ENCODE assay signal across 26 mouse cellular contexts in genomic region chr12:69177526-69177925, GRCm38 (mm10). TPM values are rescaled to one million over a fixed set of nuclear protein-coding genes. Genes with fewer than 3 reads are reported as not detected.
DNase-seq lines count a peak whose midpoint lies in the region; ATAC-seq lines count a peak whose summit lies in the region.
"Had no signal": no experiment of that assay in that cellular context is flagged by ENCODE, and none has a peak within 500 bp of the region (broad histone marks: within the 10 kb centered on the region; RNA-seq: fewer than 3 reads in every experiment).

No protein-coding gene starts in this region.

- H3K9ac ChIP-seq in kidney, embryonic 15.5 days = no peak overlapping the region
- H3K9ac ChIP-seq: embryonic facial prominence, embryonic 13.5 days; embryonic facial prominence, embryonic 15.5 days; forebrain, embryonic 12.5 days had no signal

- no peaks in the 10 kb centered on the region for H3K27me3 ChIP-seq in limb, embryonic 10.5 days (ENCODE audit: low read depth, poor library complexity, severe bottlenecking)
- H3K27me3 ChIP-seq in kidney, embryonic 15.5 days = no peaks in the 10 kb centered on the region
- H3K27me3 ChIP-seq: embryonic facial prominence, embryonic 13.5 days; embryonic facial prominence, embryonic 15.5 days; forebrain, embryonic 12.5 days; Patski had no signal

- no peak overlapping the region for H3K27ac ChIP-seq in limb, embryonic 10.5 days
- H3K27ac ChIP-seq in kidney, embryonic 15.5 days = no peak overlapping the region
- H3K27ac ChIP-seq: embryonic facial prominence, embryonic 13.5 days; embryonic facial prominence, embryonic 15.5 days; forebrain, embryonic 10.5 days; forebrain, embryonic 12.5 days had no signal

- no peak for ATAC-seq in kidney, embryonic 15.5 days (replicated peaks; ENCODE audit: low FRiP score)
- ATAC-seq: activated CD4-positive, CD25-positive, alpha-beta regulatory T cell, adult 4 months; forebrain, embryonic 14.5 days; forebrain, embryonic 16.5 days; Patski had no signal

- peak; percentile 81 for DNase-seq in heart, adult 11 months
- no peak for DNase-seq in heart, adult 18-20 months
- DNase-seq in ES-CJ7 (ENCODE audit: low read depth, low spot score) (peak; percentile 59), R1 (ENCODE audit: low read depth, low spot score) (peak; percentile 78)
- DNase-seq in limb, embryonic 10.5 days (ENCODE audit: low spot score) = peak; percentile 20
- no peak for DNase-seq in cerebellum, adult 11-12 months
- DNase-seq: adrenal gland, adult 8-10 months; adrenal gland, postnatal 14 days; adrenal gland, postnatal 36 days; cerebellum, adult 18-20 months; cerebellum, adult 8-10 months; cerebellum, adult 9-11 months; cerebellum, postnatal 14 days; cerebellum, postnatal 36 days; embryo, embryonic 11 days had no signal

- no peak overlapping the region for H3K4me2 ChIP-seq in kidney, embryonic 15.5 days
- H3K4me2 ChIP-seq: embryonic facial prominence, embryonic 13.5 days; embryonic facial prominence, embryonic 15.5 days; forebrain, embryonic 12.5 days had no signal

- no peaks in the 10 kb centered on the region for H3K9me3 ChIP-seq in limb, embryonic 10.5 days (replicated peaks)
- no peaks in the 10 kb centered on the region for H3K9me3 ChIP-seq in kidney, embryonic 15.5 days (replicated peaks)
- H3K9me3 ChIP-seq: embryonic facial prominence, embryonic 13.5 days; embryonic facial prominence, embryonic 15.5 days; forebrain, embryonic 10.5 days; forebrain, embryonic 12.5 days had no signal

- no peak overlapping the region for H3K4me3 ChIP-seq in limb, embryonic 10.5 days
- no peak overlapping the region for H3K4me3 ChIP-seq in kidney, embryonic 15.5 days (replicated peaks)
- H3K4me3 ChIP-seq: embryonic facial prominence, embryonic 13.5 days; embryonic facial prominence, embryonic 15.5 days; erythroblast, embryonic 14.5 days; forebrain, embryonic 10.5 days; forebrain, embryonic 12.5 days had no signal

- no peaks in the 10 kb centered on the region for H3K4me1 ChIP-seq in limb, embryonic 10.5 days
- no peaks in the 10 kb centered on the region for H3K4me1 ChIP-seq in kidney, embryonic 15.5 days
- H3K4me1 ChIP-seq: embryonic facial prominence, embryonic 13.5 days; embryonic facial prominence, embryonic 15.5 days; forebrain, embryonic 12.5 days had no signal

- H3K36me3 ChIP-seq in limb, embryonic 10.5 days = peaks cover 87% of the 10 kb centered on the region
- peaks cover 56% of the 10 kb centered on the region for H3K36me3 ChIP-seq in kidney, embryonic 15.5 days

- WGBS in limb, embryonic 10.5 days = 87% methylated on average over 3 of the region's 3 CpGs
- 89% methylated on average over 3 of the region's 3 CpGs for WGBS in kidney, embryonic 15.5 days

RNA-seq across cellular contexts. Expression of gene Rpl36al, which starts 6.4 kb away (rescaled TPM):
- total RNA-seq in heart, adult 18-20 months (2021) = 100 to 1,000 TPM; 219 to 228 TPM
- 536 and 653 TPM in 2 replicates for polyA plus RNA-seq in limb, embryonic 10.5 days (2016; fragmentation: Nextera tagmentation; extraction: Ambion mirVana)
- 569 and 677 TPM in 2 replicates for polyA plus RNA-seq in kidney, embryonic 15.5 days (2015; fragmentation: Nextera tagmentation; extraction: Ambion mirVana)

RNA-seq across cellular contexts. Expression of gene Mgat2, which starts 6.4 kb away (rescaled TPM):
- total RNA-seq in heart, adult 18-20 months (2021) = 10 to 100 TPM; 18.6 to 20.2 TPM
- polyA plus RNA-seq in limb, embryonic 10.5 days (2016; fragmentation: Nextera tagmentation; extraction: Ambion mirVana) = 35.4 and 37.9 TPM in 2 replicates
- polyA plus RNA-seq in kidney, embryonic 15.5 days (2015; fragmentation: Nextera tagmentation; extraction: Ambion mirVana) = 52.6 and 55.9 TPM in 2 replicates

RNA-seq across cellular contexts. Expression of gene Lrr1, which starts 8.9 kb away (rescaled TPM):
- not detected for total RNA-seq in heart, adult 18-20 months (2021)
- polyA plus RNA-seq in limb, embryonic 10.5 days (2016; fragmentation: Nextera tagmentation; extraction: Ambion mirVana) = 30.6 and 31.1 TPM in 2 replicates
- polyA plus RNA-seq in kidney, embryonic 15.5 days (2015; fragmentation: Nextera tagmentation; extraction: Ambion mirVana) = 22.6 and 26.2 TPM in 2 replicates
- total RNA-seq: adrenal gland, adult 18-20 months; adrenal gland, adult 8-10 months had no signal

RNA-seq across cellular contexts. Expression of gene Rps29, which starts 18.5 kb away (rescaled TPM):
- total RNA-seq in heart, adult 18-20 months (2021) = 1,000 to 10,000 TPM; 1,202 to 1,485 TPM
- 1,295 and 1,533 TPM in 2 replicates for polyA plus RNA-seq in limb, embryonic 10.5 days (2016; fragmentation: Nextera tagmentation; extraction: Ambion mirVana)
- polyA plus RNA-seq in kidney, embryonic 15.5 days (2015; fragmentation: Nextera tagmentation; extraction: Ambion mirVana) = 1,863 and 1,902 TPM in 2 replicates

RNA-seq across cellular contexts. Expression of gene Gm49383, which starts 19.4 kb away (rescaled TPM):
- 1 to 10 TPM; 2.8 to 3.1 TPM for total RNA-seq in heart, adult 18-20 months (2021)
- 54.8 and 61.0 TPM in 2 replicates for polyA plus RNA-seq in limb, embryonic 10.5 days (2016; fragmentation: Nextera tagmentation; extraction: Ambion mirVana)
- polyA plus RNA-seq in kidney, embryonic 15.5 days (2015; fragmentation: Nextera tagmentation; extraction: Ambion mirVana) = 33.1 and 33.6 TPM in 2 replicates
- polyA plus RNA-seq: erythroblast, embryonic 14.5 days had no signal

Comparison
In these comparisons a context has a peak if more than half of its experiments do, and no peak if none do; other contexts are left out.
1. DNase-seq: peak in heart, adult 11 months (single experiment), ES-CJ7 (single experiment), R1 (single experiment) and limb, embryonic 10.5 days (single experiment); none in heart, adult 18-20 months (0 of 2) and cerebellum, adult 11-12 months (single experiment).